Mouse (Mus musculus) midbrain, embryonic 12.5 days (tissue): ENCODE data around the gene Cntrl. TPM values are rescaled to one million over a fixed set of nuclear protein-coding genes. Genes with fewer than 3 reads are reported as not detected.

Experiments
- ATAC-seq: fragments of 200-750 bp; cut with Nextera tagmentation; 2 replicates; pipeline ENCODE4 v1.8.0; 2017; ENCODE audit warnings: low read depth, moderate TSS enrichment, moderate library complexity; ENCODE audit not compliant: low FRiP score
- H3K27ac ChIP-seq: fragments of 300-500 bp; sonication (generic); replicated peaks from 2 replicates; pipeline ENCODE4 v1.5.1; 2016; ENCODE audit warnings: mild to moderate bottlenecking
- H3K27me3 ChIP-seq: fragments of 300-500 bp; sonication (generic); 2 replicates; pipeline ENCODE4 v1.6.1; 2016; ENCODE audit warnings: mild to moderate bottlenecking
- H3K36me3 ChIP-seq: fragments of 300-500 bp; sonication (generic); 2 replicates; pipeline ENCODE4 v1.6.1; 2016
- H3K4me1 ChIP-seq: fragments of 300-500 bp; sonication (generic); 2 replicates; pipeline ENCODE4 v1.6.1; 2016
- H3K4me2 ChIP-seq: fragments of 300-500 bp; sonication (generic); replicated peaks from 2 replicates; pipeline ENCODE4 v1.6.1; 2016; ENCODE audit warnings: mild to moderate bottlenecking, moderate library complexity
- H3K4me3 ChIP-seq: fragments of 300-500 bp; sonication (generic); 2 replicates; pipeline ENCODE4 v1.5.1; 2016; ENCODE audit warnings: mild to moderate bottlenecking
- H3K9ac ChIP-seq: fragments of 300-500 bp; sonication (generic); replicated peaks from 2 replicates; pipeline ENCODE4 v1.6.1; 2016; ENCODE audit warnings: mild to moderate bottlenecking, moderate library complexity
- H3K9me3 ChIP-seq: fragments of 300-500 bp; sonication (generic); 2 replicates; pipeline ENCODE4 v1.6.1; 2016; ENCODE audit warnings: mild to moderate bottlenecking
- WGBS: fragments of 180-500 bp; shearing (Covaris S2); methylation state at CpG from one replicate; pipeline ENCODE4 v1.1.7; 2016; 5-methylcytosine and 5-hydroxymethylcytosine counted together
- polyA plus RNA-seq: library from polyadenylated mRNA; unstranded; fragments of >200 nt; fragmentation: Nextera tagmentation; extraction: Ambion mirVana; gene quantifications from 2 replicates; pipeline ENCODE4 v1.2.1, GENCODE M21; 2016

The Cntrl gene
- polyA plus RNA-seq, 1 experiment from 2014 or later, result 32.5 TPM

DNA sequence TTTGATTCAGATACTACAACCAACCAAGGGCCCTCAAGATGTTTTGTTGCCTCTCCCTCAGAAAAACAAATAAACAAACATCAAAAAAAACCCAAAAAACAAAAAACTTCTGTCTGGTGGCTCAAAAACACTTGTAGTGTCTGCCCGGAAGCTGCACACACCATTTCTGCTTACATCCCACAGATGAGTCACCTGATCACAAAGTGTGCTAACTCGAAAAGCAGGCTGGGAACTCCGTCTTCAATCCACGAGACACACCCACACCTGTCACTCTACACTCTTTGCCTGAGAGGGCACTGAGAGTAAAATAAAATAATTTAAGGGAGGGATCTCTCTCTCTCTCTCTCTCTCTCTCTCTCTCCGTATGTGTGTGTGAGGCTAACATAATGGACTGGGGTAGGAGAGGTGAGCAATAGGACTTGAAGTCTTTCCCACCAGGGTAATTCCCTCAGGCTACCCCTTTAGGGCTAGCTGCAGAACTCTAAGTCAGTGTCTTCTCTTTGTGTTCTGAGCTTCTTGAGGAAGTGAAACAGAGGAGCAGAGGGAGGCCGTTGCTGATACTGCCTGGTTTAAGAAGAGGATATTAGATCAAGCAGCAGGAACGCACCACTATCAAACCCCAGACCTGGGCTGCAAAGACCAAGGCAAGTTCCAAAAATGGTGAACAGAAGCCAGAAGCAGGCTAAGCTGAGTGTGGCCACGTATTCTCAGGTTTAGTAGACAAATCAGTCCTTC lies 99.8 kb downstream of the Cntrl start:
- WGBS, result 77% methylated on average over 8 of the region's 8 CpGs
- no peak overlapping the region for H3K9ac ChIP-seq
- no peak for ATAC-seq
- H3K27ac ChIP-seq, result no peak overlapping the region
- H3K27me3 ChIP-seq, result peaks cover 8% of the 10 kb centered on the region; the same call in 1 of the 2 replicates
- H3K4me1 ChIP-seq, result no peaks in the 10 kb centered on the region
- no peak overlapping the region for H3K4me3 ChIP-seq
- no peaks in the 10 kb centered on the region for H3K9me3 ChIP-seq
- H3K4me2 ChIP-seq, result no peak overlapping the region
- H3K36me3 ChIP-seq, result no peaks in the 10 kb centered on the region

DNA sequence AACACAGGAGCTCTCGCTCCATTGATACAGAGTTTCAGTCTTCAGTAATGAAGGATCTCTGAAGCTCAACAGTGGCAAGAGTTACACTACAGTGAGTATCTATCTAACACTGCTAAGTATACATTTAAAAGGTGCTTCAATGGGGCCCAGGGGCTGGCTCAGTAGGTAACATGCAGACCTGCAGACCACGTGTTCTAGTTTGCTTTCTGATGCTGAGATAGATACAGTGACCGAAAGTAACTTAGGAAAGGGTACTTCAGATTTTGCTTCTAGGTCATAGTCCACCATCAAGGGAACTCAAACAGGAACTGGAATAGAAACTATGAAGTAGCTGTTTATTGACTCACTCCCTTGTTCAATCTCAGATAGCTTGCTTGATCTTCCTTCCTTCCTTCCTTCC lies 102.4 kb downstream of the Cntrl start:
- Histone ChIP-seq H3K36me3 (no peaks in the 10 kb centered on the region), H3K27me3 (peaks cover 5% of the 10 kb centered on the region; the same call in 1 of the 2 replicates), H3K4me3 (no peak overlapping the region), H3K4me1 (peaks cover 14% of the 10 kb centered on the region), H3K27ac (no peak overlapping the region), H3K4me2 (no peak overlapping the region), H3K9me3 (no peaks in the 10 kb centered on the region), H3K9ac (no peak overlapping the region)
- 82% methylated on average over 3 of the region's 3 CpGs for WGBS
- no peak for ATAC-seq

DNA sequence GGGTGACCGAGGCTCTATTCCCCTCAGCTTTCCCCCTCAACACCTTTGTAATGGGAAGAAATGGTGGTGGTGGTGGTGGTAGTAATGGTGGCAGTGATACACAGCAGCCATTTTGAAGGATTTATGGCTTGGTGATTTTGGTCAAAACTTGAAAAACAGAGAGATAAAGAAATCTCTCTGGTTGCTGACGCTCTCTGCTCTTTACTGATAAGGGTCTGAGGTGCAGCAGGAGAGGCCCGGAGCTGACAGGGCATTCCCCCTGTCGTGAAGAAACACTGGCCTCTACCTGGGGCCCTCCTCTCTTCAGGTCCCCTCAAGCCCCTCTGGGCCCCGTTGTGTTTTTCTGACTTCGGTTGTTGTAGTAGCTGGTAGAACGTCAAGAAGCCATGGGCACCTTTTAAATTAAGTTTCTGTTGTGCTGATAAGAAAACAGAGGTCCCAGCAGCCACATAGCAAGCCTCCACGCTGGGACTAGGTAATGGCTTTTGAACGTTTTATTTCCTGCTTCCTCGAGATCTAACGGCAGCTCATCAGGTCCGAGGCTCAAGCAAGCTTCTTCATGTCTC lies 104.1 kb downstream of the Cntrl start:
- H3K36me3 ChIP-seq, result no peaks in the 10 kb centered on the region
- ATAC-seq, result no peak
- no peak overlapping the region for H3K9ac ChIP-seq
- H3K27ac ChIP-seq, result no peak overlapping the region
- H3K4me2 ChIP-seq, result no peak overlapping the region
- H3K9me3 ChIP-seq, result no peaks in the 10 kb centered on the region
- H3K27me3 ChIP-seq, result peaks cover 5% of the 10 kb centered on the region; the same call in 1 of the 2 replicates
- 84% methylated on average over 12 of the region's 12 CpGs for WGBS
- peaks cover 14% of the 10 kb centered on the region for H3K4me1 ChIP-seq
- H3K4me3 ChIP-seq, result no peak overlapping the region

DNA sequence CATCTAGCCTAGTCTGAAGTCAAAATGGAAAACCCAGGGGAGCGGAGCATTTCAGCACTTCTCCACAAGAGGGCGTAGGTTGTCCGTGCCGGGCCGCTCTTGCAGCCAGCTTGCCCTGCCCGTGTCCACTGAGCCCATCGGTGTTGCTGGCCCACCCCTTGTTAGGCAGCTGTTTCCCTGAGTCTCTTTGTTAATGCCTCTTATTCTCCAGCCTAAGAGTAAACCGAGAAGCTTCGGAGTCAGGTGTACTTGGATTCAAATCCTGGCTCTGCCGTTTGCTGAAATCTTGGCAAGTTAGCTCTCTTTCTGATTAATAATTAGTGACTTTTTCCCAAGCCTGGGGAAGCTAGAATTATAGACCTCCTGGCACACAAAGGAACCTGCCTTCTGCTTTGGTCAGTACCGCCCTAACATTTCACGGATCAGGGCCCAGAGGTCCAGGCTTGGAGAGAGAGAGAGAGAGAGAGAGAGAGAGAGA lies 105.6 kb downstream of the Cntrl start:
- Histone ChIP-seq H3K27ac (no peak overlapping the region; the same call in 1 of the 2 replicates), H3K9ac (0 out of 2 replicates have a peak overlapping the region, but pooled peaks have one; percentile 12)

DNA sequence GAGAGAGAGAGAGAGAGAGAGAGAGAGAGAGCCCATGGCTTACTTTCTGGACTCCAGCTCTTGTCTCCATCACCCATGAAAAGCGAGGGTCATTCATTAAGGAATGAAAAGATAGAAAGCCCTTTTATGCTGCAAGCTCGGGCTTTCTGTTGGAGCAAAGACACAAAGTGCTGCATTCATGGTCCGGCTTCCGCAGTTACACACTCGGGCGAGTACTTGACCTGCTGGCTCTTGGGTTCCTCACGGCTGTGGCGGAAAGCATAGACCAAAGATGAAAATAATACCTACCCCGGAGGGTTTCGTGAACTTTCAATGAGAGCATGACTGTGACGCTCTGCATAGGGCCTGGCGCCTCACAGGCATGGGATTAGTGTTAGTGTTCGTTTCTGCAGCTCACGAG lies 106.1 kb downstream of the Cntrl start:
- Histone ChIP-seq H3K4me2 (peak overlapping the region; percentile 31), H3K4me1 (peaks cover 14% of the 10 kb centered on the region), H3K27ac (no peak overlapping the region; the same call in 1 of the 2 replicates), H3K27me3 (peaks cover 5% of the 10 kb centered on the region; the same call in 1 of the 2 replicates), H3K36me3 (no peaks in the 10 kb centered on the region), H3K4me3 (no peak overlapping the region), H3K9me3 (no peaks in the 10 kb centered on the region), H3K9ac (0 out of 2 replicates have a peak overlapping the region, but pooled peaks have one; percentile 12)
- ATAC-seq, result 0 out of 2 replicates have a peak, but pooled peaks have one; percentile 12
- 28% methylated on average over 14 of the region's 14 CpGs for WGBS

More for the DNA sequence above, 105.6 kb downstream of the Cntrl start:
- Histone ChIP-seq H3K4me2 (peak overlapping the region; percentile 31), H3K4me3 (no peak overlapping the region), H3K4me1 (peaks cover 14% of the 10 kb centered on the region), H3K27me3 (peaks cover 5% of the 10 kb centered on the region; the same call in 1 of the 2 replicates), H3K9me3 (no peaks in the 10 kb centered on the region), H3K36me3 (no peaks in the 10 kb centered on the region)
- ATAC-seq, result peak; percentile 93
- 1% methylated on average over 12 of the region's 12 CpGs for WGBS

DNA sequence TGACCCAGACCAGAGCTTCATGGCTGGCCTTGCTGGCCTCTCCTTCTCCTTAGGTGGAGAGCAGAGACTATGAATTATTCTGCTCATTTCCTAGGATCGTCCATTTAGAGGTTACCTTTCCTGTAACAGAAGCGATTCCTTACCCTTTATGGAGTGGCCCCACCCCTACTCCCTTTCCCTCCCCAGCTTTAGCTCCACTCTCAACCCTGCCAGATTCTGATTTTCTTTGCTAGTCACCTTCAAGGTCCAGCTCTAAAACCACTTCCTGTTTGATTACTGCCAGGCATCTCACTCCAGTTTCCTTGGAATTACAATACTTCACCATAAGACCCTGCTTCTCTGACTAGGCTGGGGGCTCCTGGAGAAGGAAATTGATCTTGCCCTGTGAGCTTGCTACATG lies 107.4 kb downstream of the Cntrl start:
- Histone ChIP-seq H3K9ac (no peak overlapping the region), H3K4me2 (no peak overlapping the region), H3K9me3 (no peaks in the 10 kb centered on the region), H3K36me3 (no peaks in the 10 kb centered on the region), H3K4me1 (peaks cover 14% of the 10 kb centered on the region), H3K4me3 (no peak overlapping the region), H3K27me3 (peaks cover 5% of the 10 kb centered on the region; the same call in 1 of the 2 replicates), H3K27ac (no peak overlapping the region)
- ATAC-seq, result no peak
- 91% methylated on average over 2 of the region's 2 CpGs for WGBS

DNA sequence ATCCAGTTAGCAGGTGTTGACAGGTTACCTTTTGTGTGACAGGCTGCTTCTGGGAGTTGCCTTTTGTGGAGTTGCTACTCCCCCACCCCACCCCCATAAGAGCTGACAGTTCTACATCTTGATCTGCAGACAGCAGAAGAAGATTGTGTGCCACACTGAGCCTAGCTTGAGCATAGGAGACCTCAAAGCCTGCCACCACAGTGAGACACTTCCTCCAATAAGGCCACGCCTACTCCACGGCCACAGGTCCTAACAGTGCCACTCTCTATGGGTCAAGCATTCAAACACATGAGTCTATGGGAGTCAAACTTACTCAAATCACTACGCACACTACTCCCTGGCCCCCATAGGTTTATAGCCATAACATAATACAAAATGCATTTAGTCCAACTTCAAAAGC lies 109.4 kb downstream of the Cntrl start:
- Histone ChIP-seq H3K4me2 (no peak overlapping the region), H3K27me3 (peaks cover 3% of the 10 kb centered on the region; the same call in 1 of the 2 replicates), H3K27ac (no peak overlapping the region), H3K4me3 (no peak overlapping the region), H3K4me1 (peaks cover 14% of the 10 kb centered on the region), H3K9ac (no peak overlapping the region), H3K36me3 (no peaks in the 10 kb centered on the region), H3K9me3 (no peaks in the 10 kb centered on the region)
- 96% methylated on average over 3 of the region's 3 CpGs for WGBS
- ATAC-seq, result no peak

DNA sequence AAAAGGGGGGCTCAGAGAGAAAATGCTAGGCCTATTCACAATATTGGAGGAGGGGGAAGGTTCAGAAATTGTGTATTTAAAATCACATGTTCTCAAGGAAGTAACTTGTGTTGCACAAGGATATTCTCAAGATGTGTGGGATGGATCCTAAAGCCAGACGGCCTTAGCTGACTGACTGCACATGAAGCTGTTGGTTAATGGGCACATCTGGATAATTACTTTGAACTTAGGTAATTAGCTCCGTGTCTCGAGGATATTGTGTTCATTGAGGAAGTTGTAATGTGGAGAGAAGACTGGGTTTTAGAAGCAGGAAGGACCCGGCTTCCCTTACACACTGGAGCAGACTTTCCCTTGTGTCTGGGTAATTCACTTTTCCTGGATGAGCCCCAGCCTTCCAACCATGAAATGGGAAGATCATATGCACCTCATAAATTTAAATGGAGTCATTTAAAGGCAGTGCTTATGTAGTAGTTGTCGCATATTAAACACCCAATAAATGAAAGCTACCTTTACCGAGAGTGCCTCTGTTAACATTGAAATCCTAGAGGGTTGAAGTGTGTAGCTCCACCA lies 113.6 kb downstream of the Cntrl start:
- Histone ChIP-seq H3K9me3 (no peaks in the 10 kb centered on the region), H3K36me3 (no peaks in the 10 kb centered on the region), H3K27ac (no peak overlapping the region), H3K4me2 (no peak overlapping the region), H3K4me1 (no peaks in the 10 kb centered on the region), H3K4me3 (no peak overlapping the region), H3K9ac (no peak overlapping the region), H3K27me3 (no peaks in the 10 kb centered on the region)
- ATAC-seq, result no peak
- 85% methylated on average over 6 of the region's 6 CpGs for WGBS

DNA sequence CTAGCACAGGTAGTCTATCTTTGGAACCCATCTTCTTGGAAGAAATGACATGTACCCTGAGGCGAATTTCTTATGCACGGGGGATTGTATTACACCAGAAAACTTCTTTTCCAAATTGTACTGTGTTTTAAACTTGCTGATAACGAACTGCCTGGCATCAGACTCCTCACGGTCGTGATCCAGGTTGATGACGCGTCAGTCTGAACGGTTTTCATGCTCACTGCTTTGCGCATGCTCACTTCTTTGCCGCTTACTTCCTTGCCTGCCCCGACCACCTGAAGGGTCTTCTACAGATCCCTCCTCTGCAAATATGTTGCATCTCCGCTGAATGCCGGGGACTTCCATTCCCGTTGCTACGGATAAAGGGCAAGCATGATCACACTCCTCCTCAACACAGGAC lies 115.0 kb downstream of the Cntrl start:
- Histone ChIP-seq H3K4me3 (no peak overlapping the region), H3K4me1 (no peaks in the 10 kb centered on the region), H3K36me3 (no peaks in the 10 kb centered on the region), H3K4me2 (no peak overlapping the region), H3K27ac (no peak overlapping the region), H3K9me3 (no peaks in the 10 kb centered on the region), H3K9ac (no peak overlapping the region), H3K27me3 (no peaks in the 10 kb centered on the region)
- no peak for ATAC-seq
- 94% methylated on average over 15 of the region's 15 CpGs for WGBS

DNA sequence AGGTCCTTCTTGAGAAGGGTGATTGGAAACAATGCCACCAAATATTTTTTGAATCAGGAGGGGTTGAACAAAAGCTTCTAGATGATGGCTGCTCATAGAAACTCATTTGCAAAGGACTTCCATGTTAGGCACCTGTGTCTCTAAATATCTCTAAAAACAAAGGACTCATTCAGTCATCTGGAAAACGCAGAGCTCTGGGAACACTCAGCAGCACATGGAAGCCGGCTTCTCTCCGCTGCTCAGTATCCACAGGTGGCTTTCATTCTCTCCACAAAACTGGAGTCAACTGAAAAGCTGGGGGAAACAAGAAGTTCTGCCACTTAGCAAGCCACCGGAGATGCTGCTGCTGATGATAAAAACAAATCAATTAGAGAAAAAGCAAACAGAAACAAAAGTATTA lies 118.9 kb downstream of the Cntrl start:
- 42% methylated on average over 4 of the region's 4 CpGs for WGBS

More for the DNA sequence above, 118.9 kb downstream of the Cntrl start:
- Histone ChIP-seq H3K4me2 (no peak overlapping the region), H3K27me3 (no peaks in the 10 kb centered on the region), H3K27ac (no peak overlapping the region), H3K4me1 (peaks cover 8% of the 10 kb centered on the region), H3K9me3 (no peaks in the 10 kb centered on the region), H3K4me3 (no peak overlapping the region), H3K36me3 (no peaks in the 10 kb centered on the region), H3K9ac (no peak overlapping the region)
- ATAC-seq, result no peak
